Mouse (Mus musculus) heart, embryonic 10.5 days (tissue): ENCODE data around the gene Krtap15. TPM values are rescaled to one million over a fixed set of nuclear protein-coding genes. Genes with fewer than 3 reads are reported as not detected.

Experiments
- DNase-seq: peaks from one replicate; pipeline ENCODE4 v3.0.0-alpha.2; 2017; ENCODE audit warnings: low spot score
- H3K27ac ChIP-seq: fragments of 300-500 bp; sonication (generic); 2 replicates; pipeline ENCODE4 v1.5.1; 2016; ENCODE audit warnings: mild to moderate bottlenecking
- H3K27me3 ChIP-seq: fragments of 300-500 bp; sonication (generic); 2 replicates; pipeline ENCODE4 v1.6.1; 2016; ENCODE audit warnings: mild to moderate bottlenecking; ENCODE audit not compliant: poor library complexity, insufficient read depth, severe bottlenecking
- H3K36me3 ChIP-seq: fragments of 300-500 bp; sonication (generic); 2 replicates; pipeline ENCODE4 v1.6.1; 2016; ENCODE audit warnings: mild to moderate bottlenecking, moderate library complexity
- H3K4me1 ChIP-seq: fragments of 300-500 bp; sonication (generic); 2 replicates; pipeline ENCODE4 v1.6.1; 2016; ENCODE audit warnings: mild to moderate bottlenecking
- H3K4me3 ChIP-seq: fragments of 300-500 bp; sonication (generic); 2 replicates; pipeline ENCODE4 v1.5.1; 2016; ENCODE audit warnings: mild to moderate bottlenecking, moderate library complexity
- H3K9me3 ChIP-seq: fragments of 300-500 bp; sonication (generic); 2 replicates; pipeline ENCODE4 v1.6.1; 2016; ENCODE audit warnings: mild to moderate bottlenecking, moderate library complexity
- WGBS: fragments of 180-500 bp; shearing (Covaris S2); methylation state at CpG from one replicate; pipeline ENCODE4 v1.1.7; 2016; 5-methylcytosine and 5-hydroxymethylcytosine counted together
- polyA plus RNA-seq: library from polyadenylated mRNA; unstranded; fragments of >200 nt; fragmentation: Nextera tagmentation; extraction: Ambion mirVana; gene quantifications from 2 replicates; pipeline ENCODE4 v1.2.1, GENCODE M21; 2016

The Krtap15 gene
- polyA plus RNA-seq, 1 experiment from 2014 or later, result not detected

GRCm38 (mm10) chr16:88874169-88874568 is 54.2 kb downstream of the Krtap15 start, which contains the start of gene Krtap19-2:
Gene Krtap19-2 (minus strand): TSS chr16:88874269.
- DNase-seq, result no peak
- Histone ChIP-seq H3K27me3 (no peaks in the 10 kb centered on the region), H3K36me3 (no peaks in the 10 kb centered on the region), H3K9me3 (no peaks in the 10 kb centered on the region), H3K4me3 (no peak within 1 kb of the TSS), H3K27ac (no peak within 1 kb of the TSS), H3K4me1 (no peaks in the 10 kb centered on the region)
- WGBS, result 93% methylated on average over 3 of the region's 3 CpGs

DNA sequence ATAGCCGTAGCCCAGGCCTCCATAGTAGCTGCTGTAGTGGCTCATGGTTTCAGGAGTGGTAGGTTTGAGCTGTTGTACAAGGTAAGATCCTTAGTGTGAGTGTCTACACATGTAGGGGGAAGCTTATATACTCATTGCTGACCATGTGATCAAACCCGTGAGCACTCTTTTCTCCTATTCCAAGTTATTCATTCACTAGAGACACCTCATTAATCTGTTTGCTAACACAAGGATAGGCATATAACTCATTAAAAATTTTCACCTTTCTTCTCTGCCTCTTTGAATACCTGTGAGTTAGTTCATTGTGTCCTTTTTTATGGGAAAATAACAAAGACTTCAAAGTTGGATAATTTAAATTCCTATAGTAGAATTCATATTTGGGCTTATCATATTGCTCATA is 57.9 kb downstream of the Krtap15 start, which contains the start of gene Krtap19-3:
Gene Krtap19-3, minus strand, starts transcription at position 101 of the 400 bp plus-strand sequence.
- Histone ChIP-seq H3K4me1 (no peaks in the 10 kb centered on the region), H3K4me3 (no peak within 1 kb of the TSS), H3K27me3 (no peaks in the 10 kb centered on the region), H3K9me3 (no peaks in the 10 kb centered on the region), H3K27ac (no peak within 1 kb of the TSS), H3K36me3 (no peaks in the 10 kb centered on the region)
- no peak for DNase-seq
- WGBS, result 88% methylated on average over 2 of the region's 2 CpGs

Other genes with a start within 250 kb of the Krtap15 start
- gene Krtap24-1, start 207.9 kb upstream of the Krtap15 start, polyA plus RNA-seq, result not detected in 2 replicates
- gene 2310079G19Rik, start 192.5 kb upstream of the Krtap15 start, polyA plus RNA-seq, result not detected in 2 replicates
- gene Krtap26-1, start 172.4 kb upstream of the Krtap15 start, polyA plus RNA-seq, result not detected in 2 replicates
- not detected in 2 replicates for gene Krtap27-1, start 148.5 kb upstream of the Krtap15 start, polyA plus RNA-seq
- not detected in 2 replicates for gene 2310061N02Rik, start 112.3 kb upstream of the Krtap15 start, polyA plus RNA-seq
- not detected in 2 replicates for gene Krtap13-1, start 91.4 kb upstream of the Krtap15 start, polyA plus RNA-seq
- gene Krtap13, start 68.6 kb upstream of the Krtap15 start, polyA plus RNA-seq, result not detected in 2 replicates
- gene 2310034C09Rik, start 61.4 kb upstream of the Krtap15 start, polyA plus RNA-seq, result not detected in 2 replicates
- not detected in 2 replicates for gene 2310057N15Rik, start 46.0 kb upstream of the Krtap15 start, polyA plus RNA-seq
- gene Gm5965, start 42.3 kb upstream of the Krtap15 start, polyA plus RNA-seq, result not detected in 2 replicates
- not detected in 2 replicates for gene Gm20741, start 8.0 kb upstream of the Krtap15 start, polyA plus RNA-seq
- not detected in 2 replicates for gene Krtap14, start 5.9 kb downstream of the Krtap15 start, polyA plus RNA-seq
- not detected in 2 replicates for gene Krtap19-1, start 49.2 kb downstream of the Krtap15 start, polyA plus RNA-seq
- not detected in 2 replicates for gene Krtap19-2, start 54.1 kb downstream of the Krtap15 start, polyA plus RNA-seq
- gene Krtap19-3, start 57.8 kb downstream of the Krtap15 start, polyA plus RNA-seq, result not detected in 2 replicates
- gene Krtap19-4, start 64.9 kb downstream of the Krtap15 start, polyA plus RNA-seq, result not detected in 2 replicates
- not detected in 2 replicates for gene Krtap19-5, start 76.2 kb downstream of the Krtap15 start, polyA plus RNA-seq
- gene Krtap19-9b, start 112.0 kb downstream of the Krtap15 start, polyA plus RNA-seq, result not detected in 2 replicates
- gene Krtap16-3, start 142.7 kb downstream of the Krtap15 start, polyA plus RNA-seq, result not detected in 2 replicates
- gene Krtap22-2, start 190.5 kb downstream of the Krtap15 start, polyA plus RNA-seq, result not detected in 2 replicates
- not detected in 2 replicates for gene Gm10229, start 195.1 kb downstream of the Krtap15 start, polyA plus RNA-seq
- not detected in 2 replicates for gene Krtap6-1, start 211.5 kb downstream of the Krtap15 start, polyA plus RNA-seq
- gene Gm10228, start 221.3 kb downstream of the Krtap15 start, polyA plus RNA-seq, result not detected in 2 replicates
- not detected in 2 replicates for gene Krtap6-5, start 227.7 kb downstream of the Krtap15 start, polyA plus RNA-seq
- gene 1110025L11Rik, start 243.8 kb downstream of the Krtap15 start, polyA plus RNA-seq, result not detected in 2 replicates